Mouse (Mus musculus) kidney, adult 2 months (tissue): ENCODE measurements around the gene Med4. TPM values are rescaled to one million over a fixed set of nuclear protein-coding genes. Genes with fewer than 3 reads are reported as not detected.
A peak's percentile ranks its signal among the peaks of the same experiment; 100 is the strongest.

Experiments
- DNase-seq: peaks from one replicate; pipeline ENCODE4 v3.0.0; 2021
- H3K27ac ChIP-seq: fragments of 200-500 bp; 2 replicates; pipeline ENCODE4 v1.5.1; 2012; ENCODE audit warnings: low read depth, low read length, control low read depth, inconsistent platforms; ENCODE audit not compliant: insufficient read depth
- H3K27me3 ChIP-seq: fragments of 200-500 bp; replicated peaks from 2 replicates; pipeline ENCODE4 v1.6.1; 2012; ENCODE audit warnings: mild to moderate bottlenecking, moderate library complexity, low read length, inconsistent platforms; ENCODE audit not compliant: control insufficient read depth, insufficient read depth
- H3K36me3 ChIP-seq: fragments of 200-500 bp; 2 replicates; pipeline ENCODE4 v1.6.1; 2012; ENCODE audit warnings: mild to moderate bottlenecking, moderate library complexity, low read length, inconsistent platforms; ENCODE audit not compliant: control insufficient read depth, insufficient read depth
- H3K4me1 ChIP-seq: fragments of 200-500 bp; 2 replicates; pipeline ENCODE4 v1.6.1; 2011; ENCODE audit warnings: low read length; ENCODE audit not compliant: control insufficient read depth, insufficient read depth
- H3K4me3 ChIP-seq: fragments of 200-500 bp; 2 replicates; pipeline ENCODE4 v1.5.1; 2011; ENCODE audit warnings: mild to moderate bottlenecking, low read depth, low read length, control low read depth; ENCODE audit not compliant: insufficient read depth
- CTCF ChIP-seq: fragments of 200-500 bp; conservative IDR thresholded peaks from 2 replicates; pipeline ENCODE4 v1.5.1; 2011; ENCODE audit warnings: low read depth, mild to moderate bottlenecking, control low read depth, low read length, moderate library complexity, mixed read lengths; ENCODE audit not compliant: insufficient read depth, insufficient read length
- POLR2A ChIP-seq: fragments of 200-500 bp; IDR thresholded peaks from one replicate; pipeline ENCODE4 v1.6.1; 2011; ENCODE audit warnings: low read depth, low read length, control low read depth
- whole genome bisulfite sequencing: fragments of 180-500 bp; shearing (Covaris S2); methylation state at CpG from one replicate; pipeline ENCODE4 v1.1.7; 2018; 5-methylcytosine and 5-hydroxymethylcytosine counted together
- polyA plus RNA-seq: library from polyadenylated mRNA; depleted of rRNA; stranded (reverse); fragments of >200 nt; gene quantifications from 2 replicates; pipeline ENCODE4 v1.2.3, GENCODE M21; 2012; rRNA removed

The Med4 gene
- polyA plus RNA-seq, 1 experiment = 13.6 TPM

DNA sequence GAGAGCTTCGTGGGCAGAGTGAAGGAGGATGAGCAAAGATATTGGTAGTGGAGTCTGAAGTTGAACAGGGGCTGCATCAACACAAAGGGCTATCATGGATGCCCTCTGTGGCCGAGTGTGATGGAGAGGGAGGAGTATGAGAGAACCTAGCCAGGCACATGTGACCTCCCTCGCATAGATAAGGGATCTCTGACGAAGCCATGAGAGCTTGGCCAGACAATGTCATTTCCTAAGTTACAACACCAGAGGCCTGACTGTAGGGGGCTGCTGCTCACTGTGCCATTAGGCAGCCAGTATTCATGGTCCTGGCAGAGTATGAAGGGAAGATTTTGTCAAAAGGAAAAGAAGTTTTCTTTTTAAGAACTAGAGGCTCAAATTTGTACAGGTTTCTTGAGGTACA, 37.2 kb downstream of the Med4 start:
- DNase-seq = no peak
- TF ChIP-seq CTCF (no peak), POLR2A (no peak)
- Histone ChIP-seq H3K36me3 (no peaks in the 10 kb centered on the region), H3K4me1 (0 out of 2 replicates have a peak, but pooled peaks cover 2% of the 10 kb centered on the region), H3K27ac (no peak overlapping the region), H3K27me3 (no peaks in the 10 kb centered on the region), H3K4me3 (no peak overlapping the region)
- WGBS = 63% methylated on average over 4 of the region's 4 CpGs

DNA sequence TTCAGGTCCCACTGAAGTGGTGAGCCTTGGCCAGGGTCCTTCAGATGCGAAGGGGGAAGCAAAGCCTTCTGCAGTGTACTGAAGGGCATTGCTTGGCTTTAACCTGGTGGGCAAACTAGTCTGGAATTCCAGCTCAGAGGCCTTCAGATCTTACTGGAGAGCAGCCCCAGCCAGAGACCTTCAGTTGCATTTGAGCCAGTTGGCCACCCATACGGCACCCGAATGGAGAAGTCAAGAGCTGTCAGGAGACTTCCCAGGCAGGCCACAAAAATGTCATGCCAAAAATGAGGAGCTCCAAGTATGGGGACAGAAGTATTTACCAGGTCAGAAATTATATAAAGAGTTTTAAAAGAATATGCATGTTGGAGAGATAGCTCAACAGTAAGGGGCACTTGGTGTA, 38.2 kb downstream of the Med4 start, which contains the start of gene Nudt15:
Gene Nudt15, minus strand, starts transcription at position 192 of the 400 bp plus-strand sequence.
- 95% methylated on average over 3 of the region's 3 CpGs for WGBS
- Histone ChIP-seq H3K4me1 (0 out of 2 replicates have a peak, but pooled peaks cover 2% of the 10 kb centered on the region), H3K4me3 (no peak within 1 kb of the TSS), H3K36me3 (no peaks in the 10 kb centered on the region), H3K27me3 (no peaks in the 10 kb centered on the region), H3K27ac (no peak within 1 kb of the TSS)
- no peak for DNase-seq
- TF ChIP-seq POLR2A (no peak), CTCF (no peak)

DNA sequence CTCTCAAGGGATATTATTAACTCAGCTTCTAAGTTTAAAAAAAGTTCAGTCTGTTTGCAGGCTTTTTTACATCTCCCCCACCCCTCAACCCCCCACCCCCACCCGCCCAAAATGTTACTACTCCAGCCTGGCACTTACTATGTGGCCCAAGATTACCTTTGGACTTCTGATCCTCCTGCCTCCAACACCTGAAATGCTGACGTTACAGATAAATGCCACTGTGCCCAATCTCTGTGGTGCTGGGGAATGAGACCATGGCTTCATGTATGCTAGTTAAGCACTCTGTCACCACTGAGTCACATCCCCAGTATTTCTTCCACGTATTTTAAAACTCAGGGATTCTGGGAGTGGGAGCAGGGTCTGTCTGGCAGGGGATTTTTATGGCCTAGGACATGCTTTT, 40.5 kb downstream of the Med4 start:
- peak; percentile 72 for DNase-seq
- H3K4me3 ChIP-seq = no peak overlapping the region
- H3K36me3 ChIP-seq = no peaks in the 10 kb centered on the region
- 44% methylated on average over 3 of the region's 3 CpGs for WGBS
- H3K27me3 ChIP-seq = no peaks in the 10 kb centered on the region
- H3K4me1 ChIP-seq = peaks cover 6% of the 10 kb centered on the region; the same call in 1 of the 2 replicates
- 0 out of 2 replicates have a peak overlapping the region, but pooled peaks have one; percentile 19 for H3K27ac ChIP-seq
- TF ChIP-seq CTCF (no peak), POLR2A (no peak)

DNA sequence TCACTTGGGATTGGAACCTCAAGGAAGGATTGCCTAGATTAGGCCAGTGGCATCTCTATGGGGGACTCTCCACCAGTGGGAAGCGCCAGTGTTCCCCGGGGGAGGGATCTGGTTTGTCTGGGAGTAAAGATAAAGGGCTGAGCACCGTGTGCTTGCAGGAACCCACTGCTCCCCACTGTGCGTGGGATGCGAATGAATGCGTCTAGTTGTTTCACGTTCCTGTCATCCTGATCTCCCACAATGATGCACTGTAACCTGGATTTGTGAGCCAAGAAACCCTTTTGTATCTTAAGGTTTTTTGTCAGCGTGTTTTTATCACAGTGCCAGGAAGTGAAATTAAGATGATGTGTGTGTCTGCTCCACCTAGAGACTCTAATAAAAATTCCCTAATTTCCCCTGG, 40.9 kb downstream of the Med4 start:
- no peaks in the 10 kb centered on the region for H3K36me3 ChIP-seq
- WGBS = 45% methylated on average over 8 of the region's 8 CpGs
- no peaks in the 10 kb centered on the region for H3K27me3 ChIP-seq
- peaks cover 6% of the 10 kb centered on the region; the same call in 1 of the 2 replicates for H3K4me1 ChIP-seq
- no peak for TF ChIP-seq POLR2A
- TF ChIP-seq CTCF = no peak
- 0 out of 2 replicates have a peak overlapping the region, but pooled peaks have one; percentile 19 for H3K27ac ChIP-seq
- H3K4me3 ChIP-seq = no peak overlapping the region
- no peak for DNase-seq

DNA sequence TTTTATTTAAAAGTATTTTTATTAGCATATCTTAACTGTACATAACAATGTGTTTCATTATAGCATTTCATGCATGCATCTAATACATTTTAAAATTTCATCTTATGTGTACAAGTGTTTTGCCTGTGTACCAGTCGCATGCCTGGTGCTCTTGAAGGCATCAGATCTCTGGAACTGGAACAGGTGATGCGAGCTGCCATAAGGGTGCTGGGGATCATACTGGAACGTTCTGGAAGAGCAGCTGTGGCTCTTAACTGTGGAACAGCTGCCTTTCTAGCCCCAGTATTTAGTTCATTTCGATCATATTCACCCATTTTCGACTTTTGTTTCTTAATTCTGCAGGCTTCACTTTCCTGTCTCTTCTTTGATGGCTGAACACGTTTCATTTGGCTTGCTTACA, 41.3 kb downstream of the Med4 start:
- Histone ChIP-seq H3K27ac (no peak overlapping the region), H3K27me3 (no peaks in the 10 kb centered on the region), H3K36me3 (peaks cover 2% of the 10 kb centered on the region), H3K4me1 (peaks cover 6% of the 10 kb centered on the region; the same call in 1 of the 2 replicates), H3K4me3 (no peak overlapping the region)
- TF ChIP-seq CTCF (no peak), POLR2A (no peak)
- WGBS = 78% methylated on average over 6 of the region's 6 CpGs
- no peak for DNase-seq

DNA sequence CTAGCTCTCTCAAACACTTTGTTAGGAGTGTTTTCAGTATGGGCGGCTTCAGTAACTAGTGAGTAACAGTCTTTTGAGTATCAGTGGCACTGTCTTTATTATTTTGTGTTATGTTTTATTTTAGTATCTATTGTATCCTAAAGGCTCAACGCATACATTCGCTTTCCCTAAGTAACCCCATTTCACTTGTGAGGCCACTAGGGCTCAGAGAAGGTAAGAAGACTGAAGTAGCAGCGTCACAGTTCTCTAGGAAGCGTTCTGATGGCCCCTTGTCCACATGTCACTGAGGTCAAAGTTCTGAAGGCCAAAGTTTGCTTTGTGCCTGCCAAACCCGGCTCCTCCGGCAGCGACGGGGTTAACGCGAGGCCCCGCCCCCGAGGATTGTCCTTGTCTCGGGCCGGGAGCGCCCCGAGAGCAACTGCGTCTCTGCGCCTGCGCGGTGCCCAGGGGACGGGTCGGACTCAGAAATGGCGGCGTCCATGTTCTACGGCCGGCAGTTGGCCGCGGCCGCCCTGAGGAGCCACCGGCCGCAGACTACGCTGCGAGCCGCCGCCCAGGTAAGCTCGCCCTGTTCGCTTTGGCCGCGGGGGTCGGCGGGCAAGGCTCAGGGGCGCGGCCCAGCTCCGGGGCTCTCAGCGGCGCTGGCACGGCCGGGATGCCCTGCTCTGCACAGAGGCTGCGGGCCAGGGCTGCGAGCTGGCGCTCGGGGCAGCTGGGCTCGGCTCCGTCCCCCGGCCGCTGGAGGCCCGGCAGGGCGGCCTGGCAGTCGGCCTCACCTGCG, 42.7 kb downstream of the Med4 start:
- no peaks in the 10 kb centered on the region for H3K27me3 ChIP-seq
- peaks cover 6% of the 10 kb centered on the region; the same call in 1 of the 2 replicates for H3K4me1 ChIP-seq
- TF ChIP-seq POLR2A (peak; percentile 68), CTCF (no peak)
- 4% methylated on average over 61 of the region's 61 CpGs for WGBS
- H3K36me3 ChIP-seq = peaks cover 3% of the 10 kb centered on the region
- H3K4me3 ChIP-seq = peak overlapping the region; percentile 97
- H3K27ac ChIP-seq = peak overlapping the region; percentile 64
- DNase-seq = peak; percentile 97

DNA sequence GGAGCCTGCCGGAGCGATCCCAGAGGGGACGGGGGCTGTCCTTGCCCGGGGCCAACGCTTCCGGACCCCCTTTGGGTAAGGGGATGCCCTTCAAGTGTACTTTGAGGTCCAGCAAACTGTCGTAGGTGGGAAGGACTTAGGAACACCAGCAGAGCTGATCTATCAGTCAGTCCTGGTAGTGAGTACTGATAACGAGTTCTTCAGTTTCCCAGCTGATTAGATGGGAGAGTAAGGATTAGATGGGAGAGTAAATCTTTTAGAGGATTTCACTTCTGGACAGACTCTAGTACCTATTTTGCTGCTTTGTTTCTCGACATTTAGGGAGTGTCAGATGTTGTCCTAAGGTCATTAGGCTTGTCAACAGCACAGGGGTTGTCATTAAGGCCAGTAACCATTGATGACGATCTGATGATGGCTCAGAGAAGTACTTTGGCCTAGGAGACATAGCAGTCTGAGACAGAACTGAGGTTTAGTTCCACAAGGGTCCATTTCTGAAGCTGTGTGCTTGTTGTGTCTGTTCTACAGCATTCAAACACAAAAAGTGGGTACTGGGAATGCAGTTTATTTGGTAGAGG, 43.4 kb downstream of the Med4 start:
- Histone ChIP-seq H3K36me3 (peaks cover 3% of the 10 kb centered on the region), H3K4me1 (peaks cover 6% of the 10 kb centered on the region; the same call in 1 of the 2 replicates), H3K4me3 (peak overlapping the region; percentile 97), H3K27me3 (no peaks in the 10 kb centered on the region), H3K27ac (peak overlapping the region; percentile 62)
- TF ChIP-seq CTCF (no peak), POLR2A (no peak)
- no peak for DNase-seq
- WGBS = under 1% methylated on average over 10 of the region's 10 CpGs

Other genes with a start within 250 kb of the Med4 start
- gene Rb1, start 184.2 kb upstream of the Med4 start, polyA plus RNA-seq = 6.8 and 8.3 TPM in 2 replicates
- gene Itm2b, start 124.7 kb upstream of the Med4 start, polyA plus RNA-seq = 2,034 and 2,219 TPM in 2 replicates
- 34.9 and 55.4 TPM in 2 replicates for gene Sucla2, start 15.3 kb downstream of the Med4 start, polyA plus RNA-seq
- gene Nudt15, start 38.2 kb downstream of the Med4 start, polyA plus RNA-seq = 1.4 and 1.7 TPM in 2 replicates
- gene Gm21750, start 151.2 kb downstream of the Med4 start, polyA plus RNA-seq = not detected in 2 replicates